Mouse (Mus musculus): Measurements from ENCODE around the gene Hagh. TPM values are rescaled to one million over a fixed set of nuclear protein-coding genes. Genes with fewer than 3 reads are reported as not detected.

Hagh gene
- 10.6 TPM for polyA plus RNA-seq (2014; fragmentation: Illumina TruSeq; extraction: RNeasy Lipid Tissue Mini Kit (QIAGEN cat#74804); ENCODE audit: low read depth, low replicate concordance)

DNA sequence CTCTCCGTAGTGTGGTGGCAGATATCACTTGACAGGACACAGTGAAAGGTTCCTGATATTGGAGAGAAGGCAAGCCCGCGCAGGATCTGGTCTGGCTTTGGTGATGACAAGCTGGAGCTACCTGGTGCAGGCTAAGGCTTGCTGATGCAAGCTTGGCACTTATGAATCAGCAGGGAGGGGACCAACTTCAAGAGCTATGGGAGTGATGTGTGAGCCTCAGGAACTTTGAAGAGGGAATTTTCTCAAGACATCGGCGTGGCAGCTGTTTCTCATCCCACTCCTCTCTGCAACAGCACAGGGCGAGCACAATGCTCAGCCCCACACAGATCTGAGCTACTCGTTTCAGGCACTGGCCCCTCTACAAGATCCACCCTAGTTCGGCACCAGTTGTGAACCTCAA, at the start of gene Hagh:
Gene Hagh (plus strand): TSS at position 302 of the 400 bp plus-strand sequence.

DNA sequence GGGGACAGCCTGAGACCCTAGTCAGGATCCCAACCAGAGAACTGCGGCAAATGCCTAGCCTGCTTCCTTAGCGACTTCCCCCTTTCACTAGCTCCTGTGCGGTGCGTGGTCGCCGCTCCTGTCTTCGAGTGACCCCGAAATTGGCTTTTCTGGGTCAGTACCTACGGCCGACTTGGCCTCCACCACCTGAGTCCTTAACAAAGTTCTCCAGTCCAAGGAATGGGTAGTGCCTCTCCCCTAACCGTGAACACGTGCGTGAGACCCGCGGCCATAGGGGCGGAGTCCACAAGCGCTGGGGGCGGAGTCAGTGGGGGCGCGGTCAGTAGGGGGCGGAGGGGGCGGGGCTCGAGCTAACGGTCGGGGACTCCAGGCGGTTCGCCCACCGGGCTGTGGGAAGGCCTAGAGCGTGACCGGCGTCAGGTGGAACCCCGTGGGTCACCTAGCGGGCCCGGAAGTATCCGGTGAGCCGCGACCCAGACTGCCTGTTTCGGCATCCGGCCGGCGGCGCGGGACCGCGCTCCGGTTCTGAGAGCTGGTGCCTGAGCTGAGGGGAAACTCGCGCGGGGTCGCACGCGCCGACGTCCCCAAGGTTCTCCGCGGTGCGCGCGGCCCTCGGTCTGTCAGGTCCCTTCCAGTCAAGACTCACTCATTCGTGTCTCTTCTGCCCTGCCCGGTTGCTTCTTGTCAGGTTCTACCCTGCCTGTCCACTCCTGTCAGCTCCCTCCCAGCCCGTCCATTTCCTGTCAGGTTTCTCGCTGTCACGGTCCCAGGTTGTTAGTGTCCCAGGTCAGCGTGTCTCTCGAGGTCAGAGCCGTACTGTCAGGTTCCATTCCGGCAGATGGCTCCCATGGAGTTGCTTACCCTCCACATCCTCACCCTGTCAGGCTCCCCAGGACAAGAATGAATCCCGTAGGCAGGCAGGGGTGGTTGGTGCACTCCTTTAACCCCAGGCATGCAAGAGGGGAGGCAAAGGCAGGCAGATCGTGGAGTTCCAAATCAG, 35.7 kb upstream of the Hagh start, which contains the start of gene Meiob:
Gene Meiob (plus strand): TSS at position 338 of the 1,000 bp plus-strand sequence.

DNA sequence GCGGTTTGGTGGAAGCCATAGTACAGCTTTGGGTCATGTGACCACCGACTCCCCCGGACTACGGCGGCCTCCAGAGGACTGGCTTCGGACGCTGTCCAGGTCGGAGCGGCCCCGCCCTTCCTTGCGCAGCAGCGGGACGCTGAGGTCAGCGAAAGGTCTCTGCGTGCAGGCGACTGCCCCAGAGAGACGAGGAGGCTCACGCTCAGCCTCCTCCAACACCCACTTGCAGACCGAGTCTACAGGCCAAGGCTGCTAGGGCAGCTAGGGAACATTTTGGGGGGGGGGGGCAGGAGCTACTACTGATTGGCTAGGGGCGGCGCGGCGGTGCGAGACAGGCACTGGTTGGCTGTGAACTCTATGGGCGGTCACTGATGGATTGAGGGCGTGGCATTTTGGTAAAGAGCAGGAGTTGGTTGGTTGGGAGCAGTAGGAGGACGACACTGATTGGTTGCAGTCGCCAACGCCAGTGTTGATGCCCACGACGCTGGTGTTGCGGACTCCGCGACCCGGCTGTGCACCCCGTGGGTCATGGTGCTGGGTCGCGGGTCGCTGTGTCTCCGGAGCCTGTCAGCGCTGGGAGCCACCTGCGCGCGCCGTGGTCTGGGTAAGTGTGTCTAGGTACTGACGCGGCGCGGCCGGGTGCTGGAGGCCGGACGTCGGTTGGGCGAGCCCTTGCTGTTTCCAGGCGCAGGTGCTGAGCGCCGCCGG, 10.3 kb downstream of the Hagh start, which contains the start of gene Fahd1:
Gene Fahd1 (minus strand): TSS at position 300 of the 708 bp plus-strand sequence.

DNA sequence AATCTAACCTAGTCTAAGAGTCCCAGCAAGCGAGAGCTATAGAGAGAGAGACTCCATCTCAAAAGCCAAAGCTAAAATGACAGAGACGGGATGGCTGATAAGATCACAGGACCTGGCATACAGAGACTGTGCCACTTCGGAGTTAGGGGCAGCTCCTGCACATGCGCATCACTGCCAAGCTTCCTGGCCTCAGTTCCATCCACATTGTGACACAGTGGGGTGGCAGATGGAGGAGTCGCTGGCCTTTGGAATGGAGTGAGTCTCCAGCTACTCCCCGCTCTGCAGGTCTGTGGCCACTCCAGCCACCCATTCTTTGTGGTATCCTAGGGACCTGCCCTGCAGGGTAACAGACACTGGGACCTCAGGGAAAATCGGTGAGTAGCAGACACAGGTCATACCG, 25.8 kb downstream of the Hagh start, which contains the start of gene Igfals:
Gene Igfals (plus strand): TSS at position 222 of the 400 bp plus-strand sequence.

DNA sequence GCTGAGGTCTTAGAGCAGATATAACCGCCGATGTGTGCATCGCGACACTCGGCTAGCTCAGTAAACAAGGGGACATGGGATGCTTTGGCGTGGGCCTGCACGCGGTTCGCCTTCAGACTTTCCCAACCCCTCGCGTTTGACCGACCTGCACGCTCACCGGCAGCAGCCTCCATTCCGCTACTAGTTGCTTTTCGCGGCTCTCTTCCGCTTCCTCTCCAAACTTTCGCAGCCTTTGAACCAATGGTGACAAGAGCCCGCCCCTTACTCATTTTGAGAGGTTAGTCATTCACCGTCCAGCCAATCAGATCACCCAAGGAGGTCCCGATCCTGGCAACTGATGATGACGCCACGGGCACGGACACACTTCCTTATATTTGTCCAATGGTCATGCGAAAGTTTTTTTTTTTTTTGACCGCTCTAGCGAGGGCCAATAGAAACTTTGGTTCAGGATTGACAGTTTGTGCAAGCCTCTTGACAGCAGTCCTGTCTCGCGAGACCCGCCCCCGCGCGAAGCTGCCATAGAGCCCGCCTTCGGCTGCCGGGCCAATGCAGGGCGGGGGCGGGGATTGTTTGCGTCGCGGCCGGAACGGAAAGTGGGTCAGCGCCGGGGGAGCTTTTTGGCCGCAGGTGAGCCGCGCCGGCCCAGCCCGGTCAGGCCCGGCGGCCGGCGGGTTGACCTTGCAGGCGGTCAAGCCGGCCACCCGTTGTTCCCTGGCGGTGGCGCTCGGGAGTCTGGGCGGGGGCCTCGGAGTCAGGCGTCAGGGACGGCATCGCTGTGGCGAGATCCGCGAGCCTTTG, 46.4 kb downstream of the Hagh start, which contains the start of the genes Nubp2 and Spsb3:
Gene Nubp2 (minus strand): TSS at position 216 of the 798 bp plus-strand sequence.
Gene Spsb3 (plus strand): TSS at position 510 of the 798 bp plus-strand sequence.

GRCm38 (mm10) chr17:24894995-24895547, 55.1 kb downstream of the Hagh start, which contains the start of the genes Eme2 and Mrps34:
TSS of gene Eme2 (minus strand) at chr17:24895087.
TSS of gene Mrps34 (plus strand) at chr17:24895116.

GRCm38 (mm10) chr17:24896241-24896992, 56.5 kb downstream of the Hagh start, which contains the start of gene Nme3:
TSS of gene Nme3 (plus strand) at chr17:24896500.

Other genes with a start within 250 kb of the Hagh start
- 12.6 TPM for gene Tsc2, start 207.5 kb upstream of the Hagh start, polyA plus RNA-seq (2014; fragmentation: Illumina TruSeq; extraction: RNeasy Lipid Tissue Mini Kit (QIAGEN cat#74804); ENCODE audit: low read depth, low replicate concordance)
- gene Nthl1, start 207.5 kb upstream of the Hagh start, polyA plus RNA-seq (2014; fragmentation: Illumina TruSeq; extraction: RNeasy Lipid Tissue Mini Kit (QIAGEN cat#74804); ENCODE audit: low read depth, low replicate concordance), result 0.35 TPM
- 6.4 TPM for gene Slc9a3r2, start 189.8 kb upstream of the Hagh start, polyA plus RNA-seq (2014; fragmentation: Illumina TruSeq; extraction: RNeasy Lipid Tissue Mini Kit (QIAGEN cat#74804); ENCODE audit: low read depth, low replicate concordance)
- not detected for gene Npw, start 181.7 kb upstream of the Hagh start, polyA plus RNA-seq (2014; fragmentation: Illumina TruSeq; extraction: RNeasy Lipid Tissue Mini Kit (QIAGEN cat#74804); ENCODE audit: low read depth, low replicate concordance)
- 3.1 TPM for gene Zfp598, start 170.5 kb upstream of the Hagh start, polyA plus RNA-seq (2014; fragmentation: Illumina TruSeq; extraction: RNeasy Lipid Tissue Mini Kit (QIAGEN cat#74804); ENCODE audit: low read depth, low replicate concordance)
- gene Syngr3, start 150.2 kb upstream of the Hagh start, polyA plus RNA-seq (2014; fragmentation: Illumina TruSeq; extraction: RNeasy Lipid Tissue Mini Kit (QIAGEN cat#74804); ENCODE audit: low read depth, low replicate concordance), result 1.1 TPM
- gene Gfer, start 144.0 kb upstream of the Hagh start, polyA plus RNA-seq (2014; fragmentation: Illumina TruSeq; extraction: RNeasy Lipid Tissue Mini Kit (QIAGEN cat#74804); ENCODE audit: low read depth, low replicate concordance), result 13.7 TPM
- gene Noxo1, start 143.9 kb upstream of the Hagh start, polyA plus RNA-seq (2014; fragmentation: Illumina TruSeq; extraction: RNeasy Lipid Tissue Mini Kit (QIAGEN cat#74804); ENCODE audit: low read depth, low replicate concordance), result 14.0 TPM
- not detected for gene Tbl3, start 132.5 kb upstream of the Hagh start, polyA plus RNA-seq (2014; fragmentation: Illumina TruSeq; extraction: RNeasy Lipid Tissue Mini Kit (QIAGEN cat#74804); ENCODE audit: low read depth, low replicate concordance)
- not detected for gene Rnf151, start 122.1 kb upstream of the Hagh start, polyA plus RNA-seq (2014; fragmentation: Illumina TruSeq; extraction: RNeasy Lipid Tissue Mini Kit (QIAGEN cat#74804); ENCODE audit: low read depth, low replicate concordance)
- gene Rps2, start 122.0 kb upstream of the Hagh start, polyA plus RNA-seq (2014; fragmentation: Illumina TruSeq; extraction: RNeasy Lipid Tissue Mini Kit (QIAGEN cat#74804); ENCODE audit: low read depth, low replicate concordance), result 513 TPM
- gene Ndufb10, start 115.7 kb upstream of the Hagh start, polyA plus RNA-seq (2014; fragmentation: Illumina TruSeq; extraction: RNeasy Lipid Tissue Mini Kit (QIAGEN cat#74804); ENCODE audit: low read depth, low replicate concordance), result 96.4 TPM
- not detected for gene Rpl3l, start 112.3 kb upstream of the Hagh start, polyA plus RNA-seq (2014; fragmentation: Illumina TruSeq; extraction: RNeasy Lipid Tissue Mini Kit (QIAGEN cat#74804); ENCODE audit: low read depth, low replicate concordance)
- 5.8 TPM for gene Msrb1, start 103.5 kb upstream of the Hagh start, polyA plus RNA-seq (2014; fragmentation: Illumina TruSeq; extraction: RNeasy Lipid Tissue Mini Kit (QIAGEN cat#74804); ENCODE audit: low read depth, low replicate concordance)
- not detected for gene Hs3st6, start 87.2 kb upstream of the Hagh start, polyA plus RNA-seq (2014; fragmentation: Illumina TruSeq; extraction: RNeasy Lipid Tissue Mini Kit (QIAGEN cat#74804); ENCODE audit: low read depth, low replicate concordance)
- gene Meiob, start 35.9 kb upstream of the Hagh start, polyA plus RNA-seq (2014; fragmentation: Illumina TruSeq; extraction: RNeasy Lipid Tissue Mini Kit (QIAGEN cat#74804); ENCODE audit: low read depth, low replicate concordance), result 0.95 TPM
- gene Fahd1, start 10.2 kb downstream of the Hagh start, polyA plus RNA-seq (2014; fragmentation: Illumina TruSeq; extraction: RNeasy Lipid Tissue Mini Kit (QIAGEN cat#74804); ENCODE audit: low read depth, low replicate concordance), result 194 TPM
- not detected for gene Igfals, start 25.9 kb downstream of the Hagh start, polyA plus RNA-seq (2014; fragmentation: Illumina TruSeq; extraction: RNeasy Lipid Tissue Mini Kit (QIAGEN cat#74804); ENCODE audit: low read depth, low replicate concordance)
- 2.7 TPM for gene Nubp2, start 46.2 kb downstream of the Hagh start, polyA plus RNA-seq (2014; fragmentation: Illumina TruSeq; extraction: RNeasy Lipid Tissue Mini Kit (QIAGEN cat#74804); ENCODE audit: low read depth, low replicate concordance)
- gene Spsb3, start 46.5 kb downstream of the Hagh start, polyA plus RNA-seq (2014; fragmentation: Illumina TruSeq; extraction: RNeasy Lipid Tissue Mini Kit (QIAGEN cat#74804); ENCODE audit: low read depth, low replicate concordance), result not detected
- 2.0 TPM for gene Eme2, start 54.9 kb downstream of the Hagh start, polyA plus RNA-seq (2014; fragmentation: Illumina TruSeq; extraction: RNeasy Lipid Tissue Mini Kit (QIAGEN cat#74804); ENCODE audit: low read depth, low replicate concordance)
- 1.8 TPM for gene Mrps34, start 55.0 kb downstream of the Hagh start, polyA plus RNA-seq (2014; fragmentation: Illumina TruSeq; extraction: RNeasy Lipid Tissue Mini Kit (QIAGEN cat#74804); ENCODE audit: low read depth, low replicate concordance)
- gene Nme3, start 56.4 kb downstream of the Hagh start, polyA plus RNA-seq (2014; fragmentation: Illumina TruSeq; extraction: RNeasy Lipid Tissue Mini Kit (QIAGEN cat#74804); ENCODE audit: low read depth, low replicate concordance), result 1.0 TPM
- gene Mapk8ip3, start 96.8 kb downstream of the Hagh start, polyA plus RNA-seq (2014; fragmentation: Illumina TruSeq; extraction: RNeasy Lipid Tissue Mini Kit (QIAGEN cat#74804); ENCODE audit: low read depth, low replicate concordance), result 7.2 TPM
- 62.0 TPM for gene Jpt2, start 120.5 kb downstream of the Hagh start, polyA plus RNA-seq (2014; fragmentation: Illumina TruSeq; extraction: RNeasy Lipid Tissue Mini Kit (QIAGEN cat#74804); ENCODE audit: low read depth, low replicate concordance)
- 12.3 TPM for gene Cramp1l, start 175.6 kb downstream of the Hagh start, polyA plus RNA-seq (2014; fragmentation: Illumina TruSeq; extraction: RNeasy Lipid Tissue Mini Kit (QIAGEN cat#74804); ENCODE audit: low read depth, low replicate concordance)
- 8.1 TPM for gene Ift140, start 175.9 kb downstream of the Hagh start, polyA plus RNA-seq (2014; fragmentation: Illumina TruSeq; extraction: RNeasy Lipid Tissue Mini Kit (QIAGEN cat#74804); ENCODE audit: low read depth, low replicate concordance)
- 2.8 TPM for gene Tmem204, start 243.4 kb downstream of the Hagh start, polyA plus RNA-seq (2014; fragmentation: Illumina TruSeq; extraction: RNeasy Lipid Tissue Mini Kit (QIAGEN cat#74804); ENCODE audit: low read depth, low replicate concordance)